In genomic region chr10:77068469-77068868, GRCm38 (mm10) we compare ENCODE assay signal across 11 mouse cellular contexts.
"Had no signal": no experiment of that assay in that cellular context is flagged by ENCODE, and none has a peak within 500 bp of the region (broad histone marks: within the 10 kb centered on the region; RNA-seq: fewer than 3 reads in every experiment).

No protein-coding gene starts in this region.

- H3K9ac ChIP-seq: intestine, embryonic 15.5 days; limb, embryonic 13.5 days; midbrain, embryonic 12.5 days had no signal

- H3K27me3 ChIP-seq: intestine, embryonic 15.5 days; limb, embryonic 13.5 days; megakaryocyte, embryonic 14.5 days; midbrain, embryonic 12.5 days had no signal

- H3K4me3 ChIP-seq: intestine, embryonic 15.5 days; limb, embryonic 13.5 days; megakaryocyte, embryonic 14.5 days; midbrain, embryonic 12.5 days had no signal

- H3K27ac ChIP-seq: intestine, embryonic 15.5 days; limb, embryonic 13.5 days; midbrain, embryonic 12.5 days; stomach, postnatal 0 days had no signal

- H3K9me3 ChIP-seq: intestine, embryonic 15.5 days; limb, embryonic 13.5 days; megakaryocyte, embryonic 14.5 days had no signal

- H3K4me2 ChIP-seq: intestine, embryonic 15.5 days; limb, embryonic 13.5 days; midbrain, embryonic 12.5 days had no signal

- H3K4me1 ChIP-seq: intestine, embryonic 15.5 days; limb, embryonic 13.5 days; midbrain, embryonic 12.5 days had no signal

- ATAC-seq: intestine, embryonic 15.5 days had no signal

- H3K36me3 ChIP-seq: intestine, embryonic 15.5 days; limb, embryonic 13.5 days had no signal

- DNase-seq: kidney, adult 18-20 months; kidney, postnatal 10 days; left cerebral cortex, postnatal 4 days; lung, adult 18-20 months; right cerebral cortex, adult 18-20 months; thymus, postnatal 4 days had no signal
